Mouse (Mus musculus) adrenal gland, adult 18-20 months (tissue): Measurements from ENCODE around the gene Anapc4. TPM values are rescaled to one million over a fixed set of nuclear protein-coding genes. Genes with fewer than 3 reads are reported as not detected.

Experiments used
- DNase-seq, 2 experiments: peaks; one replicate each; pipeline ENCODE4 v3.0.0; 2021 to 2022; ENCODE audit warnings: low spot score in 2 of 2
- long read RNA-seq, 2 experiments: library from polyadenylated mRNA; stranded (forward); transcript quantifications; one replicate each; pipeline ENCODE4 v2.0.0; 2021
- total RNA-seq, 2 experiments: library from RNA; stranded (reverse); gene quantifications; 1 replicate in 1 of 2; 2 replicates in 1 of 2; pipeline ENCODE4 v1.2.3; 2021

Gene Anapc4
- total RNA-seq, result 10 to 100 TPM; 43.7 to 50.2 TPM
- long read RNA-seq, experiment 1, transcript Anapc4-201 (28 exons, 3,854 nt), result major isoform, 45 of 50 reads
- long read RNA-seq, experiment 1, partial matches to known transcripts, result 0 of 50 reads
- long read RNA-seq, experiment 1, other reads (novel, unspliced or antisense), result 5 of 50 reads
- long read RNA-seq, experiment 2, transcript Anapc4-201 (28 exons, 3,854 nt), result major isoform, 110 of 122 reads
- long read RNA-seq, experiment 2, partial matches to known transcripts, result 6 of 122 reads
- long read RNA-seq, experiment 2, other reads (novel, unspliced or antisense), result 6 of 122 reads

DNA sequence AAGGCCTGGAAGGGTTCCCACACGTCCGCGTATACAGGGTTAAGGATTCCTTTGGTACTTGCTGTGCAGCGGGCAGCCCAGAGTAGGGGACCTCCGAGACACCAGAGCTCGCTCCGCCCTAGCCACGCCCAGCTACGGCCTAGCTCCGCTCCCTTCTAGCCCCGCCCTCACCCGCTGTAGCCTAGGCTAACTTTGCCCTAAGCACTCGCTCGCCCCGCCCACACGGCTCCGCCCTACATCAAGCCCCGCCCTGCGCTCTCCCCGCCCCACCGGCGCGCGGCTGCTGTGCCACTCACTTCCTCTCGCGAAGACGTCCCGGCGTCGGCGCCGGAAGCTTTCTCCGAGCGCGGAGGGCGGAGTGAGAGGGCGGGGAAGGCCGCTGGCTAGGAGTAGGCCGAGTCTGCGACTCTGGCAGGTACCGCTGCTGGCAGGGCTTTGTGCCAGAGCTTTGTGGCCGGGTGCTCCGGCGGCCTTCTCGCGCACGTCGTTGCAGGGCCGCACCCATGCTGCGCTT is at the start of gene Anapc4:
Gene Anapc4 (plus strand): TSS at position 252 of the 514 bp plus-strand sequence.
- peak; percentile 99 to 100 for DNase-seq

DNA sequence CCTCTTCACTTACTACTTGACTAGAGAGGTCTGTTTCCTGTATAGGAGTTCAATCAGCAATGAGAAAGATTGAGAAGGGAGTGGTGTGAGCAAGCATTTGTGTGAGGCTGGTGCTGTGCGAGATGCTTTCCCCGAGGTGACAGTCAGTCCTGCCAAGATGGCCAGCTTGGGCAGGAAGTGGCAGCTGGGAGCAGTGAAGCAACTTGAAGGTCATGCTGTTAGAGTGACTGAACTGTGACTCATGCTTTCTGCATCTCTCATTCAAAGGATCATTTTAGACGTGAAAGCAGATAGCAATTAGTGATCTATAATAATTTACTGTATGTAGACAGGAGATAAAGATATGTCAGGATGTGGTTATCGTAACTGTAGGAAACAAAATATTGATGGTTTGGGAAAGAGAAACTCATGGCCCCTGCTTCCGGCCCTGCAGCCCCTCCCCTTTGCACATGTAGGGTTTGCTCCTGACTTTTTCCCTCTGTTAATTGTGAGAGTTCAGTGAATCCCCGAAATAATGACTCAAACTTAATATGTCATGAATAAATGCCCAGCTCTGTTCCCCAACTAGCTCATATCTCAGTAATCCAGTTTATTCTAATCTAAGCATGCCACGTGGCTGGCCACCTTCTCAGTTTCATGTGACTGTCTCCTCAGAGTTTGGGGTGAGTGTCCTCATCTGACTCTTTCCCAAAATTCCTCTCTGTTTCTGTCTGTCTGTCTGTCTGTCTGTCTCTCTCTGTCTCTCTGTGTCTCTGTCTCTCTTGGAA is 47.1 kb upstream of the Anapc4 start:
- peak in 1 of 2 experiments; percentile 33 for DNase-seq

DNA sequence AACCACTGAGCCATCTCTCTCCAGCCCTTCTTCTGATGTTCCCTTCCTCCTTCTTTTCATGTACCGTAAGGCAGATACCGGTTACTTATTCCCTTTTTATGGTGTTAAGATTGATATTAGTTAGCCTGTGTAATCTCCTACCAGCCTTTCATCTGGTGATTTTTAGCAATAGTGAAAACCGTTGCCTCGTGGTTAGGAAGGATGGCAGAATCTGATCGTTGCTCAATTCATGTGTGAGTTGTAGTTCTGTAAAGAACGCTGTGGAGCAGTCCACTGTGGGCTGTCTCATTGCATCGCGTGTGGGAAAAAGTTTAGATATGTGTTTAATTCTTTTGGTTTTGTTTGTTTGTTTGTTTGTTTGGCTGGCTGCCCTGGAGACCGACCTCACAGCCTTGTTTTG is 40.6 kb upstream of the Anapc4 start:
- no peak for DNase-seq

DNA sequence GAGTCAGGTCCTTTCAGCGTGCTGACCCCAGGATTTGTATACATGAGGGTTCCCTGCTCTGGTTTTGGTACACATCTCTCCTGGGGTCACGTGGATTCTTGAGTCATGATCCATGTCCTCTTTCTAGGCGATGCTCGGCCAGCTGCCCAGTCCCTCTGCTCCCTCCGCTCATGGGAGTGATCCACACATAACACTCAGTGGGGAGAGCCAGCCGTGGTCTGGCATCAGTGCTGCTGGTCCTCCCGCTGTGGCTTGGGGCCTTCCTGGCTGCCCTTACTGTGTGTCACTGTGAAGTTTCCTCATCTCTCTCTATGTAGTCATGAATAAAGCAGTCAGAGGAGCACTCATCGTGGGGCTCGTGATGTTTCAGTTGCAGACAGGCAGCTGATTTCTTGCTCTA is 39.7 kb upstream of the Anapc4 start:
- no peak for DNase-seq

DNA sequence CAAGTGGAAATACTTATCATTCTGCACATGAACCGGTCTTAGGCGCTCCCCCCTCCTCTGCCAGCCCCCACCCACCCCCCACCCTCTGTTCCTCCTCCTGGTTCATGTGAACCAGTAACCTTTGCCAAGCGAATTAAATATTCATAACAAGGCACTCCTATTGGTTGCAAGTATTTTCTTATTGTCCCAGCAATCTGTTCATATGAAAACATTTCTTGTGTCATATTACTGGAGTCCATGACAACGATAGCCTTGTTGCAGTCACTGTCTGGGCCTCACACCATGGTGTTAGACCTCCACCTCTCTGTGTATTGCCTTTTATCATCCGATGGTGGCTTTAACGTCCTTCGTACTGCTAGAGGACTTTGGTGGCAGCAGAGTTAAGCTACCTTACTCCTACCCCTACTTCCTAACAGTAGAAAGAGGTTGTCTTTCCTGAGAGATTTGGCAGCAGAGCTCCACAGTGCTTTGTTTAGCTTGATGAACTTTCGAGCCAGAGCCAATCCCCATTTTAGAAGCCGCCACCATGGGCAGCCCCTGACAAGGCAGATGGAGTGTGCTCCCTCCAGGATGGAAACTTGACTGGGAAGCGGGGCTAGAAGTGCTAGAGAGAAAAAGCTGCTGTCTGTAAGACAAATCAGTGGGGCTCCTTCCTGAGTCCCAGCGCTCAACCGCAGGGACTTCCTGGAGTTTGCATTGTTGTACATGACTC is 34.4 kb upstream of the Anapc4 start:
- DNase-seq, result no peak

DNA sequence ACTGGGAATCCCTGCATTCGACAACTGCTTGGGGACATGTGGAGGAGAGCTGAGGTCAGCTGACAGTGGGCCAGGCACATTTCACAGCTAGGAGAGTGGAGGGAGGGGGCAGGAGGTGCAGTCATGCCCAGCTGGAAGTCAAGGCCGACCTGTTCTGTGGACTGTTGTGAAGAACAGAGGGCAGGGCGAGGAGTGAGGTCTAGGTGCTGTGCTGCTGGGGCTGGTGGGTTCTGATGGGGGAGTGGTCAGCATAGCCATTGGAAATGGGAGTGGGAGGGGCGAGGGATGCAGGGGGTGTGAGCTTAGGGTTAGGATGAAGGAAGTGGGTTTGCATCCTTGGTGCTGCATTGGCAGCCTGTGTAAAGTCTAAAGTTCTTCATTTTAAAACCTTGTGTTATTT is 28.0 kb upstream of the Anapc4 start:
- no peak for DNase-seq

DNA sequence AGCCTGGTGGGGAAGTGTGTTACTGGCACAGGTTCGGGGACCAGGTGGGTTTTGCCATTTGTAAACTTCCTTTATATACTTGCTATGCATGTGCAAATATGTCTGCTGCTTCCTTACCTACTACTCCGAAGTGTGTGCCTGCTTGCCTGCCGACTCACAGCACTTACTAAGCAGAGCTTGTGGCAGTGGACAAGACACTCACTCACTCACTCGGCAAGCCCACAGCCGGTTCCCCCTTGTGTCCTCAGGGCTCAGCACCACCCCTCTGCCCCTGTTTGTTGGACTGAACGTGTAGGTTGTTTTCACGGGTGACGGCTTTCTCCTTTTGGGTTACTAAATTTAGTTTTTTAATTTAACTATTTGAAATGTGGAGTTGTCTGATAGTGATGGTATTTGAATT is 27.5 kb upstream of the Anapc4 start:
- no peak for DNase-seq

DNA sequence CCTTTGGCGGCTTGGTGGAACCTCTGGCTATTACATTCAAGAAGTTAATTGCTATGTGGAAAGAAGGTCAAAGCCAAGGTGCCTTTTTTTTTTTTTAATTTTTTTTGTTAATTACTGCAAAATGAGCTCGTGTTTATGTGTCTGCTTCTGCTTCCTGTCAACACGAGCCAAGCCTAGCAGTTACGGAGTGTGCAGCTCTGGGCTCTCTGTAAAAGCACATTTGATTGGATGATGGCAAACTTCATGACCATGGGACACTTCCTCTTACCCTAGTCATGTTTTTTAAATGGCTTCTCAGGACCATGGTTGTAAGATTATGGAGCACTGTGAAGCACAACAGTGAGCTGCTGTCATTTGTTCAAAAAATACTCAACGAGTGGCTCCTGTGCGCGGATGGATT is 26.8 kb upstream of the Anapc4 start:
- DNase-seq, result no peak

DNA sequence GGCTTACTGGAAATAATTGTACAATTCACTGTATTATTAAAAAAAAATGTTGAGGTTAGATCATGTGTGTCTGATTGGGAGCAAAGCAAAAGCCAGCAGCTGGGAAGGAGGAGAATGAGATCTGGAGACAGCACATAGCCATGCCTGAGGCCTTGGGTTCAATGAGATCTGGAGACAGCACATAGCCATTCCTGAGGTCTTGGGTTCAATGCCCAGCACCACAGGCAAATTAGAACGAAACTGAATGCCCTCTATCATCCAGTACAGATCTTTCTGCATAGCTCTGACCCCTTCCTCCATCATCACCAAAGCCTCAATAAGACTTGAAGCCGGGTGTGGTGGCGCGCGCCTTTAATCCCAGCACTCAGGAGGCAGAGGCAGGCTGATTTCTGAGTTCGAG is 23.4 kb upstream of the Anapc4 start:
- DNase-seq, result no peak

DNA sequence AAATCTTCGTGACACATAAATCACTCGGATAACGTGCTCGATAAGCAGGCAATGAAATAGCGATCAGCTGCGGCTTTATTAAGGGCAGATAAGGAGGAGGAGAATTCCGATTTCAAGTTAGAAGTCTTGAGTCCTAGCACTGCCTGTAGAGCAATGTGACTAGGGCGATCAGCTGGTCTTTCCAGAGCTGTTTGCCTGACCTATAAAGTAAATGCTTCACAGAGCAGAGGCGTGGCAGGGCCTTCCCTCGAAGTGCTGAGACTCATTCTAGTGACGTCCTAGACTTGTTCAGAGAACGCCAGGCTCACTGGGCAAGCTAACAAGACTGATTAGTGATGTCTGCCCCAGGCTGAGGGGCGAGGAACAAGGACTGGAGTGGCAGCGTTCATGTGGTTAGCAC is 22.8 kb upstream of the Anapc4 start:
- DNase-seq, result no peak

DNA sequence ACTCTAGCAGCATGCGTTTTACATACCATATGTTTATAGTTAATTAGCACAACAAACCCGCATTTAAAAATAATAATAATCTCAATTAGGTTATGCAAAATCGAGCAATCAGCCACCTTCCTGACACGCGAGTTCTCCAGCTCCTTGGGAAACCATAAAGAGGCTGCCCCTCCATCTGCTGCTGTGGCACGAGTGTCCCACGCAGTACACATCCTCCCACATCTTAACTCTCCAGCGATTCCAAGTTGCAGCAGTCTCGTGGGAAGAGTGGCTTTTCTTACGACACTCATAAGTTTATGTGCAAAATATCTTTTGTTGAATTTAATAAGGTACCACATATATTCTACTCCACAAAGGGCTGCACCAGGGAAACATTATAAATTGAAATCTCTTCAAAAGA is 21.4 kb upstream of the Anapc4 start:
- DNase-seq, result no peak

DNA sequence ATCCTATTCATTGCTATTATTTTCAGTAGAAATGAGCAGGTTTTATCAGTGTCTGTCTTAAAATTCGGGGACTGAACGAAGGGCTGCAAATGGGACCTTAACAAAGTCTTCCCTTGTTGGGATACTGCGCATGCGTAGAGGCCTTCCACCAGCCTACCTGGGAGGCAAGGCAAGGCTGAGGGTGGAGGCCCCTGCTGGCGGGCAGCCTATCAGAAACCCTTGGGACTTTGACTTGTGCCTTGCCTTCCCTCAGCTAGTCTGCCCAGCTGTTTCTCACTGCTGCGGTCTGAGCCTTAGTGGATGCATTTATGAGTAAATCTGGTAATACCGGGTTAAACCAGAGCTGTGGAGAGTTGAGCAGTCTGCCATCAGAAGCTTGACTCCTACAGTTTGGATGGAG is 20.5 kb upstream of the Anapc4 start:
- DNase-seq, result no peak

DNA sequence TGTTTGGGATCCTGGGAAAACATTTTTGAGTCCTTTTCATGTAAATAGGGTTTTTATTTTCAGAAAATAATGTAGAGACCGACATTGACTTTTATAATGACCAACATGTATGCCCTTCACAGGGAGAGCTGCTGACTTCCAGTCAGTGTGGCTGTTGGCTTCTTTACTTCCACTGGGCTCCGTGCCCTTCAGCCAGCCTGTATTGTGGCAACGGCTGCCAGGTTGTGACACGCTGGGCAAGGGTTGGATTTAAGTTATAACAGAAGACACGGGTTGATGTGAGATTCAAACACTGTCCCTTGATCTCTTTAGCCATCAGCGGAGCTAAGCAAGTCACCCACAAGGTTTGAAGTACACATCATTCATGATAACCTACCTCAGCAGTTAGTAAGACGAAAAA is 15.1 kb upstream of the Anapc4 start:
- DNase-seq, result no peak

DNA sequence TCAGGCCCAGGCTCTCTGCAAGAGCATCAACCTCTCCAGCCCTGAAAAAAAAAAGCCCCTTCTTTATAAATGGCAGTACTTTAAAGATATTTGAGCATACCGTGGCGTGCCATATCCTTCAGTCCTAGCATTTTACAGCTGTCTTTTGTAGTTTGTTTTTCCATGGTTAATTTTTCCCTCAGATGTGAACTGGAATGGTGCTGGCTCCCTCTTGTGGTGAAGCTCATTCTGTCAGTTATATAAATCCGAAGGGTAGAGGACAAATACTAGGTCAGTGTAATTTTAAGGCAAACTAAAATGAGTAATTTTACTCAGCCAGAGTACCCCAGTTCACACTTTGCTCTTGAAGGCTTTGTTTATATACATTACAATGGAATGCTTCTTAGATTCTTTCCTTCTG is 12.1 kb upstream of the Anapc4 start:
- peak; percentile 34 to 45 for DNase-seq

DNA sequence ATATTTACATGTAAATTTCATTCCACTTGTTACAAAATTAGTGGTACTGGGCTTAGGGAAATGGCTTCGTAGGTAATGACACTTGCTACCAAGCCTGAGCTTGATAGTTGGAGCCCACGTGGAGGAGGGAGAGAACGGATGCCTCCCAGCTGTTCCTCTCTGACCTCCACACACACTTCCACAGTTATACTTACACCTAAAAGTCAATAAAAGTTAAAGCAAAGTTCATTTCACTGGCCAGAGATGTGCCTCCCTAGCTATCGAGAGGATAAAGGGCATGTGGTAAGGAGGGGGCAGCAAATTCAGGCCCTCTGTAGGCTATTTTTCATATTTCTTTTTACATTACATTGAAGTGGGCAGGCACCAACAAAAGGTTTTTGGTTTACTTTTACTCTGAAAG is 5.9 kb upstream of the Anapc4 start:
- DNase-seq, result no peak

DNA sequence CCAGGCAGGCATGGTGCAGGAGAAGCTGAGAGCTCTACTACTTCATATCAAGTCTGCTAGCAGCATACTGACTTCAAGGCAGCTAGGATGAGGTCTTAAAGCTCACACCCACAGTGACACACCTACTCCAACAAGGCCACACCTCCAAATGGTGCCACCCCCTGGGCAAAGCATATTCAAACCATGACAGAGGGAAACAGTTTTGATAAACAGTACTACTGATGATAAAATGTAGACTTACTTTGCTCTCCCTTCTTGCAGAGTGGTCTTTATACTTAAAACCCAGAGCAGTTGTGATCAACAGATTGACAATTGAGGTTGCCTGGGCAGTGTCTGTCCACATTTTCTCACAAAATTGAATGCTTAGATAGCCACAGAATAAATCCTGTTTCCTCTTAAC is 807 bp upstream of the Anapc4 start:
- no peak for DNase-seq

DNA sequence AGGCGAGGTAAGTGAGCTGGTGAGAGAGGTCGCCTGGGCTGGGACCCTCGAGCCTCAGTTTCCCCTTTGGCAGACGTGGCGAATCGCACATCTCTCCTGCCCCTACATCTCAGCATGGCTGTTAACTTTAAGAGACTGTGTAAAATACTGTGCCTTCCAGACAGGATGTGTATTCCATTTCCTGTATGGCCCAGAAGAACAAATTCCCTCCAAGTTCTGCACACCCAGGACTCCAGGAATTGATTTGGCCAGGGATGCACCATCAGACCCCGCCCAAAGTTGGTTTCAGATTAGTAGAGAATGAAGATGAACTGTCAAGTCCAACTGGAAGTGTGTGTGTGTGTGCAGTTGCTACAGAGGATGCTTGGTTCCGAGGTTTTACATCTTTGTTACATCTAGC is 574 bp downstream of the Anapc4 start:
- no peak for DNase-seq

DNA sequence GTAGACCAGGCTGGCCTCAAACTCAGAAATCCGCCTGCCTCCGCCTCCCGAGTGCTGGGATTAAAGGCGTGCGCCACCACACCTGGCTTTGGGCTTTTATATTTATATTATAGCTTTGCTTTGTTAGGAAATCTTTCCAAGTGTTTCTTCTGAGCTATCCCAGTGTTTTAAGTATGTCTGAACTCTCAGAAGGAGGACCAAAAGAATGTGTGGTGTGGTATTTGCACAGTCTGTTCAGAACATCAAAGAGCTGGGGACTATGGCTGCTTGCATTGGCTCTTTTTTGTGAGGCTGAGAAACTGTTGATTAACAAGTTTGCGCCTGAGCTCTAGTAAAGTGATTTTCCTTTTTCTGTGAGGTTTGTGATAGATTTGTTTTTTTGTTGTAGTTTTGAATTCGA is 10.5 kb downstream of the Anapc4 start:
- no peak for DNase-seq

DNA sequence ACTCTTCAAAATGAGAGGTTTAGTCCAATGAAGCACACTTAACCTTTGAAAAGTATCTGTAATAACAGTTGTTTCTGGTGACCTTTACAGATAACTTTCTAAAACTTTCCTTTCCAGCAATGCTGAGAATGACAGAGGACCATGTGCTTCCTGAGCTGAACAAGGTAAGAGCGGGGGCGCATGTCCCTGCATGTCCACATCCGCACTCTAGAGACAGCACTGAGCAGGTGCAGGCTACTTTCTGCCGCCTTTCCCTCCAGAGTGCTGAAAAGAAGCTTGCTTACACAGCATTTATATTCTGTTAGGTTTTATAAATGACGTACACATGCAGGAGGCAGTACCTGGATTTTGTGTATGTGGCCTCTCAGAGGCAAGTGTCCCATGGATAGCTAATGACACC is 21.9 kb downstream of the Anapc4 start:
- no peak for DNase-seq

DNA sequence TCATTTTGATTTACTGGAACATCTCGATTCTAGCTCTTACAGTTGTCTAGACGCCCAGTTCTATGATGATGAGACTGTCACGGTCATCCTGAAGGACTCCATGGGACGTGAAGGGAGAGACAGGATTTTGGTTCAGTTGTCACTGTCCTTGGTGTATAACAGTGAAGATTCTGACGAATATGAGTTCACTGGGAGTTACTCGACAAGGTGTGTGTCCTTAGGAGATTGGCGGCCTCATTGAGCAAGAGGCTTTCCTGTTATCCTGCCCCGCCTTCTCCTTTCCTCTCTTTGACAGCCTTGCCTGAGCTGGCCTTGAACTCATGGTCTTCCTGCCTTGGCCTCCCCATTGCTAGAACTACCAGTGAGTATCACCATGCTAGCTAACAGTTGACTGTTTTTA is 30.6 kb downstream of the Anapc4 start:
- peak in 1 of 2 experiments; percentile 29 for DNase-seq

DNA sequence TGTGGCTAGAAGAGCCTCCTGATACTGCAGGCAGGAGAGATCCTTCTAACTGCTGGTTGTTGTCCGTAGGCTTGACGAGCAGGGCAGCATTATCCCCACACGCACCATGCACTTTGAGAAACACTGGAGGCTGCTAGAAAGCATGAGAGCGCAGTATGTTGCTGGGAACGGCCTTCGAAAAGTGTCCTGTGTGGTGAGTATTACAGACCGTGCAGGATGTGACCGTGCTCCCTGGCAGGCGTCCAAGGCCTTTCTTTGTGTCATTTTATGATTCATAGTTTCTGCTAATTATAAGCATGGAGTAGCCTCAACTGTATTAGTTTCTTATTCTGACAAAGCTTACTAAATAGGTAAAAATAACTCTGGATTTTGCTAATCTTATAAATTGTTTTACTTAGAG is 32.0 kb downstream of the Anapc4 start:
- DNase-seq, result peak; percentile 79 to 87
